Mouse (Mus musculus) kidney, postnatal 10 days (tissue): Measurements from ENCODE around the gene Mc1r.

ENCODE experiments used
- DNase-seq: peaks from one replicate; pipeline ENCODE4 v3.0.0; 2021; ENCODE audit warnings: mixed read lengths

The Mc1r gene

DNA sequence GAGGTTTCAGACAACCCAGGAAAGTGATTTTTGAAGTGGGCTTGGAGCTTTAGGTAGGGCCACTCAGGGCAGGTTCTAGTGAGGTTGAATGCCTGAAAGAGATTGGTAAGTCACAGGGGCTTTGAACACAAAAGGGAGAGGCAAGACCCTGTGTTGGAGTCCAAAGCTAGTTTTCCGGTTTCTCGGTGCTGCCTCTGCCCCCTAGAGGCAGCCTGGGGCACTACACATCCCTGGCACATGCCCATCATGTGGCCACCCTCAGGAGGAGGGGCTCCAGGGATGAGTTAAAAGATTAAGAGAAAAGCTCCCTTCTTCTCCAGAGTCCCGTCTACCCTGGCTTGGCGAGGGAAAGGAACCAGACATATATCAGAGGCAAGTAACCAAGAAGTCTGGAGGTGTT, at the start of gene Mc1r:
Gene Mc1r, plus strand, starts transcription at position 322 of the 400 bp plus-strand sequence.
- peak; percentile 66 for DNase-seq

DNA sequence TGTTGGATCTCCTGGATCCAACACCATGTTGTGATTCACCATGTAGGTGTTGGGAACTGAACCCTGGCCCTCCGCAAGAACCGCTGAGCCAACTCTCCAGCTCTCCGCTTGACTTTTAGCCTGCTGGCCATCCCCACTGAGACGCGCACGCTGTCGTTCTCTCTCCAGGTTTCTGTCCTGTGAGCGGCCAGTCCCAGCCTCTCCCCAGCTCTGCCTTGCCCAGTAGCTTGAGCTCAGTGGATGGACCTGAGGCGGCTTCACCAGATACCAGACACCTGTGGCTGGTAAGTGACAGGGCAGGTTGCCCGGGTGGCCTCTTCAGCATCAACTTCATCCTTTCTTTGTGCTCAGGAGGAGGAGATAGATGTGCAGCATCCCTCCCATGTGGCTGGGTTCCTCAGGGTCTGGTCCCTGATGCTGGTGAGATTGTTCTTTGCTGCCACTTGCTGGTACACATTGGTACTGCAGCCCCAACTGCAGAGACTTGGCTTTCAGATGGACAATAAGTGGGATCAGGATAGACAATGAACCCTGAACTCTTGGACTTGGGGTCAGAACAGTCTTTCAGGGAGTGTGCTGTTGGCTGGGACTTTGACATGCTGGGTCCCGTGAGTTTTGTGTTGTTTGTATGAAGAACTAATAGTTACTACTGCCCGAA, 45.7 kb upstream of the Mc1r start:
- peak; percentile 88 for DNase-seq

DNA sequence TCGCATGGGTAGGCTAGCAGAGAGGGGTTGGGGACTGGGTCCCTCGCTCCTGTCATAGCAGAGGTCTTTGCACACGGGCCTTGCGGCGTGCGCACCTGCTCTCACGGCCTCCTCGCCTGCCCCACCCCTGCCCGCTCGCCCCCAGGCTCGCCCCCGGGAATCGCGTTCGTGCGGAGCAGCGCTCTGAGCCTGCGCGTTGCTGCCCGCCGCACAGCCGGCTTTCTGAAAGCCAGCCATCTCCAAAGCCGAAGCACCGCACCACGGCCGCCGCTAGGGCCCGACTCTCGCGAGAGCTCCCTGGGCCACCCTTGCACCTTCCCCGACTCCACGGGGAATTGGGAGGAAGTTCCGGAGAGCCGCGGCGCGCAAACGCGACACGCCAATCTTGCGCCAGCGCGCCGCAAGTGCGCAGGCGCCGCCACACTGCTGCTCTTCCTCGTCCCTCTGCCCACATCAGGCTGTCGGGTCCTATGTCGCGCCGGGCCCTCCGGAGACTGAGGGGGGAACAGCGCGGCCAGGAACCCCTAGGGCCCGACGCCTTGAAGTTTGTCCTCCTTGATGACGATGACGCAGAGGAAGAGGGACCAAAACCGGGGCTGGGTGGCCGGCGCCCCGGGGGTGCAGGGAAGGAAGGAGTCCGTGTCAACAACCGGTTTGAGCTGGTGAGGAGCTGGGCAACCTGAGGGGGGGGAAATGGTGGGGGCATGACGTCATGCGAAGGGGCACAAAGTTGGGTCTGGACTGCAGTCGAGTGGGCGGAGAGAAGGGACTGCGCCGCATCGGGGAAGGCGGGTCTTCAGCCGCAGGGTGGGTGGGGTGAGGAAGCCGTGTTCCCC, 33.3 kb upstream of the Mc1r start, which contains the start of gene Tcf25:
Gene Tcf25, plus strand, starts transcription at position 351 of the 836 bp plus-strand sequence.
- DNase-seq, result peak; percentile 97

DNA sequence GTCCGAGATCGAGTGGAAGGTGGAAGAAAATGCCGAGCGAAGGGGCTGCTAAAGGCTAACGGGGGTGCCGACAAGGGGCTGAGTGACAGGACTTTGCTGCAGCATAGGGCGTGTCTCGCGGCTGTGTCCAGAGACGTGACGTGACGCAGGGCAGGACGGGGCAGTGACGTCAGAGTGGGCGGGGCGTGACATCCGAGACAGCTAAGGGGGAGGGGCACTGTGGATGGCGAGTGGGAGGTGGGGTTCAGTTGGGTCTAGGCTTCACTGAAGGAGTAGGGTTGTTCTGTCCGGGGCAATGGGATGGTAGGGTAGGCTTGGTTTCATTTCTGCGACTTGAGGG, 32.7 kb upstream of the Mc1r start:
- peak; percentile 99 for DNase-seq

DNA sequence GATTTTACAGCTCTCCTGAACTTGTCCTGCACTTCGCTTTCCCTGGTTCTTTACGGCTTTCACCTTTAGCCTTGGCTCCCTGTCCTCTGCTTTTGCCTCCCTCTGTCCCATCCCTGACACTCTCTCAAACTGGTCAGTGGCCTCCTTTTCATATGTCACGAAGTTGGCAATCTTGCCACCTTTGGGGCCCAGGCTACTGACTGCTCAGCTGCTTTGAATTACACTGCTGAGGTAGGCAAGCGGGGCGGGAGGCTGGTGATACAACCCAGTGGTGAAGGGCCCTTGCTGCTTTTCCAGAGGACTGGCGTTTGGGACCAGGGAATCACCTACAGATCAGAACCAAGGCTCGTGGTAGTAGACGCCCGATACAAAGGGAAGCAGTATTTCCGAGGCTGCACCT, 31.2 kb upstream of the Mc1r start:
- DNase-seq, result no peak

DNA sequence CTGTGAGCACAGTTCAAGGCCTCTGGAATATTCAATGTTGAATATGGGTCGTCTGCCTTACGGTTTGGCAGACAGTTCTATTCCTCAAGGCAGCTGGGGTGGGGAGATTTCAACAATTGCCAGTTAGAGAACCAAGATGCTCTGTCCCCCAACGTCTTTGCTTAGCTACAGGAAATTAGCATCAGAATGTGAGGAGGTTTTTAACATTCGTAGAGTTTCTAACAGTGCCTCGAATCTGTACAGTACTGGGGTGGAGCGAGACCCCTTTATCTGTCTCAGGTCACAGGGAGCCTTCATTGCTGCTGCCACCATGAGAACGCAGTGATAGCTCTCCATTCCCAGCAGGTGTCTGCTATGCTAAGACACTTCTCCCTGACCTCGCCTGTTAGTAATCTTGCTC, 30.8 kb upstream of the Mc1r start:
- no peak for DNase-seq

DNA sequence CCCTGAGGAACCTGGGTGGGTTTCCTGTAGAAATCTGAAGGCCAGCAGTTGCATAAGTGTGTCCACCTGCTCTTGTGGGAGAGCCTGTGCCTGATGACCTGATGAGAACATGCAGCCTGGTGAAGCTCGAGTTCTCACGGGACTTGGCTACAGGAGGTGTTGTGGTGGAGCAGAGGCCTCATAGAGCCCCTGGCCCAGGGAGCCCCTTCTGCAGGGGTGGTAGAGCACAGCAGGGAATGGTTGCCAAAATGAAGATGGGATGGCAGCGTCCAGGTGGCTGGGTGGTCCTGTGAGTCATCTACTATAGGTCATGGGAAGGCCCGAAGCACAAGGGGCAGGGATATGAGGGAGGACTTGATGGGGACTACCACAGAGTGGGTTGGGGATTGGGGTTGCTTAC, 25.2 kb upstream of the Mc1r start:
- no peak for DNase-seq

DNA sequence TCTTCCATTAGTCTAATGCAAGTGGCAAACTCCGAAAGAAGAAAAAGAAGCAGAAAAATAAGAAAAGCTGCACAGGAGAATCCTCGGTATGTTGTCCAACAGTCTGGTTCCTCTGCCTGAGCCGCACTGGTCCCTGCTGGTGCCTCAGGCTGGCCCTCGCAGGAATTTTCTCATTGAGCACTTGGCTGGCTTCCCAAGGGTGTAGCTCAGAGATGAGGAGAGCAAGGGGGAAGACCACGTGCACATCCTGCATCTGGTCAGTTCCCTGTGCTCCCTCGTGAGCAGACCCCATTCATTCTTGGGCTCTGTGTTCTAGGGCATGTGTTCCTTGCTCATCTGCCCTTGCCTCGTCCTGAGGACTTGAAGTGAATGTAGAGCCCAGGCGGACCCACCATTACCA, 24.4 kb upstream of the Mc1r start:
- no peak for DNase-seq

DNA sequence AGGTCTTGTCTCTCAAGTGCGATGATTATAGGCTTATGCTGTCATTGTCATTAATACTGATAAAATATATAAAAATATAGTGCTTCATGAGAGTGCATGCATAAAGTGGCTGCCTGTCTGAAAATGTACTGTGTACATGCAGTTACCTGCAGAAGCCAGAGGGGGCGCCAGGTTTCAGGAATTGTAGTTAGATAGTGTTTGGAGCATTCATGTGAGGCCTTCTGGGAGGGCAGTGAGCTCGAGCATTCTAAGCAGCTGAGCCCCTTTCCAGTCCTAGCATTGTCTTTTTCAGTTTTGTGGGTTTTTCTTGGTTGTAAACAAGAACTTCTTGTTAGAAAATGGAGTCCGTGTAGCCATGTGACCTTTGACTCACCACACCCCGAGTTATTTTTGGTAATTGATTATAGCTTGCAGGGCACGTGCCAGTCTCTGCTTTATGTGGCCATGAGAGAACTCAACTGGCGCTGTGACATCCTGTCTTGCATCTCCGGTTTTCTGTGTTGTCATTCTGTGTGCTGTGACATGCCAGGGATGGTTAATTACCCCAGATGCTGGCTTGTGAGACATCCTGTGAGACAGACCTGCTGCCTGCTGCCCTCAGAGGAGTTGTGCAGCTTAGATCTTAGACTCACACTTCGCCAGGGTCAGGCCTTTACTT, 21.9 kb upstream of the Mc1r start:
- DNase-seq, result peak; percentile 42

DNA sequence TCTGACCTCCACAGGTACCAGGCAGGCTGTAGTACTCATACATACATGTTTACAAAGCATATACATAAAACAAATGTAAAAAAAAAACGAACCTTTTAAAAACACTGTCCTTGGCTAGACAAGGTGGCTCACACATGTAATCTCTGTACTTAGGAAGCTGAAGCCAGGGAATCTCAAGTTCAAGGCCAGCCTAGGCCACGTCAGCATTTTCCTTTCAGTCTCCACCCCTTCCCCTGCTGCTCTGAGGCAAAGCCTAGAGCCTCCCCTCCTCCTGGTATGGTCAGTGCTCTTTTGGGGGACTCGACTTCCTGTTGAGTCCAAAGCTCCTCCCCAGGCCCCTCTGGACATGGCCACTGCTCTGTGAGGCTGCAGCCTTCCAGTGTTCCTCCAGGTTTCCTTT, 19.9 kb upstream of the Mc1r start:
- DNase-seq, result no peak

DNA sequence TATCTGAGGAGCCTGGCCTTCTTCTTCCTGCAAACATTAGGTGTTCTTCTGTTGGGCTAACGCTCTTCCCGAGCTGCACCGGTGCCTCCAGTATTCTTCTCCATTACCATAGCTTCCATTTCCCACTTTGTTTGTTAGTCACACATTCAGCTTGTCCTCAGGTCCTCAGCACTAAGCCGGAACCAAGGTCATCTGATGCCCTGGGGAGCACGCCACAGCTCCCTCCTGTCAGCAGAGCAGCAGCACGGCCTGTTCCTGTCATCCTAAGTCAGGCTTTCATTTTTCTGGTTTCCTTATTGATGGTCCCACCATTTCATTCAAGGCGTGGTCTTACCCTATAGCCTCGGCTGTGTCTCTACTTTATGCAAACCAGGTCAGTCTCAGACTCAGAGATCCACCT, 19.1 kb upstream of the Mc1r start:
- no peak for DNase-seq

DNA sequence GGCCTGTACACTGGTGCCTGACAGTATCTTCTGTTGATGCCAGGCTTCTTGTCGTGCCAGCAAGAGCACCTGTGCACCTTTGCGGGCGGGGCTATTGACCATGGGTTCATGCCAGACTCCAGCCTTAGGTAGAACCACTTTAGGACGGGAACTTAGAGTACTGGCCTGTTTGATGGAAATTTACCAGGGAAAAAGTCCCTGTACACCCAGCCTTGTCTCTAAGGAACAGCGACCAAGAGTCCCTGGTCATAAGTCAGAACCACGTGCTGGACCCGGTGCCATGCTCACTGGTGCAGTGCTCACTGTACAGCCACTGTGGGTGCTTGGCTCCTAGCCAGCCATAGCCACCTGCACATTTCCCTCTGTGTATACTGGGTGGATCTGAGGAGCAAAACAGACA, 17.9 kb upstream of the Mc1r start:
- DNase-seq, result peak; percentile 34

DNA sequence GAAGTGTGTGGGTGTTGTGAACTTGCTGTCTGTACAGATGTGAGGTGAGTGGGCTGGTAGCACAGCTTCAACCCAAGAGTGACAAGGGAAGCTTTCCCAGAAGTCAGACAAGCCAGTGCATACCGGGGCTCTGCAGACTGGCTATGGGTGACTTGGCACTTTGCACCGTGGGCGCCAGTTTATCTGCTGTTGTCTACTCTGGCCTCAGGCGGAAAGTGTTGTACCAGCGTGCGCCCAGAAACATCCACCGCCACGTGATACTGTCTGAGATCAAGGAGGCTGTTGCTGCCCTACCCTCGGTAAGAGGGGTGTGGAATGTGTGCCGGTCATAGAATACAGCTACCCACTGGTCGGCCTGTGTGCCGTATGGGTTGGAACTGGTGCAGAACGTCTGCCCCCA, 8.6 kb upstream of the Mc1r start:
- no peak for DNase-seq

DNA sequence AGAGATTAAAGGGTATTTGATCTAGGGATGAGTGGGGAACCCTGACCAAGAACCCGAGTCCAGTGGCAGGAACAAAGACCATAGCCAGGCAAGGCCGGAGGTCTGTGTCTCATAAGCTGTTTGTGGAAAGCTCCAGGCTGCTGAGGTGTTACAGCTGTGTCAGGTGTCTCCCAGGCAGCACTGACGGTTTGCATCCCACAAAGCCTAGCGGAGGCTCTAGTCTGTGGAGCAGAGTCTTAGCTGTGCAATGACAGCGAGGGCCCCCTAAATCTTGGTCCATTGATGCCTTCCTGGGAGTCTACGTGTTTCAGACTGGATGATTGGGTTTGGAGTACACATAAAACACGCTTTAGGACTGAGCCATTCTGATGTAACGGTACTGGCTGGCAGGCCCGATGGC, 5.0 kb upstream of the Mc1r start:
- no peak for DNase-seq

DNA sequence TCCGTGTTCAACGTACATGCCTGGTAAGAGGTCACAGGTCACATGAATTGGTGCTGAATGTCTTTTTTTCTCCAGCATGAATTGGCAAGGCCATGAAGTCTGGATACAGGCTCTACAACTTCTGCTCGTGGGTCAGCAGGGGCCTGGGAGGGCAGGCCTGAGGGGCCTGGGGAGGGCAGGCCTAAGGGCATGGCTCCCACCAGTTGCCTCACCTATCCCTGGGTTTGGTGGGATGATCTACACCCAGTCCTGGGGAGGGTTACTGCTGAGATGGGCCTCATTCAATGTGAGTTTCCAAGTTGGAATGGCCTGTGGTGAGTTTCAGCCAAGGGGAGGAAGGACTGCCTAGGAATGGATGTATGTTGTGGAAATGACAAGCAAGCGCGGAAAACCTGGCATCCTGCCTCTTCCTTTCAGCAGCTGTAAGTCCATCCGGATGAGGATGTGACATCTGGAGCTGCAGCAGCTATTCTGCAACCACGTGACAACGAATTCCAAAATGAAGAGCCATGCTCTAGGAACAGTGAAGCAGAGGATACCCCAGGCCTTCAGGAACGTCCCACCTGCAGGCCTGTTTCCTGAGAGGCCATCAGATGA, 4.1 kb upstream of the Mc1r start:
- DNase-seq, result peak; percentile 53

DNA sequence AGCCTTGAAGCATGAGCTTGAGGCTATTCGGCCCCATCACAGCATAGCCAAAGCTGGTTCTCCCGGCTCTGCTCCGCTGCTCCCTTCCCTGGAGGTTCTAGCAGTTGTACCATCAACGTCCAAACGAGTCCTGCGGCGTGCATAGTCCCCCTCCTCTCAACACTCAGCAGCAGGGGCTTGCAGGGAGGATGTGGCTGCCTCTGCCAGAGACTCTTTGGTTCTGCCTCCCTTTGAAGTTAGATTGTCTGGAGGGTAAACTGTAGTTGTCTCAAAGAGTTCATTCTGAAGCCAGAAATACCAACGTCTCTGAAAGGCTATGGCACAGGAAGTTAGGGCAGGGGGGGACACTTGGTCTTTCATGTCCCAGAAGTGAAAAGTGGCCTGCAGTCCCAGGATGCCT, 2.4 kb upstream of the Mc1r start:
- DNase-seq, result no peak

DNA sequence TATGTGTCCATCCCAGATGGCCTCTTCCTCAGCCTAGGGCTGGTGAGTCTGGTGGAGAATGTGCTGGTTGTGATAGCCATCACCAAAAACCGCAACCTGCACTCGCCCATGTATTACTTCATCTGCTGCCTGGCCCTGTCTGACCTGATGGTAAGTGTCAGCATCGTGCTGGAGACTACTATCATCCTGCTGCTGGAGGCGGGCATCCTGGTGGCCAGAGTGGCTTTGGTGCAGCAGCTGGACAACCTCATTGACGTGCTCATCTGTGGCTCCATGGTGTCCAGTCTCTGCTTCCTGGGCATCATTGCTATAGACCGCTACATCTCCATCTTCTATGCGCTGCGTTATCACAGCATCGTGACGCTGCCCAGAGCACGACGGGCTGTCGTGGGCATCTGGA, 705 bp downstream of the Mc1r start:
- no peak for DNase-seq

DNA sequence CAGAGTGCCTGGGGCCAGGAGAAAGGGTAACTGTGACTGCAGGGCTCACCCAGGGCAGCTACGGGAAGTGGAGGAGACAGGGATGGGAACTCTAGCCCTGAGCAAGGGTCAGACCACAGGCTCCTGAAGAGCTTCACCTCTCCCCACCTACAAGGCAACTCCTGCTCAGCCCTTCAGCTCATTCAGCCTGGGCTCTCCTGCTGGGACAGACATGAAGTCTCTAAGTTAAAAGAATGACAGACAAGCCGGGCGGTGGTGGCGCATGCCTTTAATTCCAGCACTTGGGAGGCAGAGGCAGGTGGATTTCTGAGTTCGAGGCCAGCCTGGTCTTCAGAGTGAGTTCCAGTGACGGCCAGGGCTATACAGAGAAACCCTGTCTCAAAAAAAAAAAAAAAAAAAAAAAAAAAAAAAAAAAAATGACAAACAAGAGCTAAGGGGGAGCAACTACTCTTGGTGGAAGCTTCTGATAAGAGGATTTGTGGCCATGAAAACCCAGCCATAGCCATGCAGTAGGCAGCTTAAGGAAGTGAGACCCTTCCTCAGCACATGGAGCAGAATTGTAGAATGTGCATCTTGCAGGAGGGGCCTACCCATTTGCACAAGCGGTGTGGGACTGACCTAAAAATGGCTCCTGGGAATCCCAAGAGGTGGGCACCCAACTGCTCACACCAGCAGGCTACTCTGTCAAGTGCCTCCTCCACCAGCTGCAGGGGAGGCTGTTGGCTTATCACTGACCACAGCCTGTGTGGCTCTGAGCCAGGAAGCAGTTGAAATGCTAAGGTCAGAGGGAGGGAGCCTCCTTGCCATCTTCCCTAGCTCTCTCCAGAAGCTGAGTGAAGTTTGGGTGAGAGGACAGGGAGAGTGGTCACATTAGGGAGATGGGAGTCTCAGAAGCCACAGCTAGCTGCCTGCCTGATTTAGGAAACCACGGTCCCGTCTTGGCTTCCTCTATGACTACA, 2.0 kb downstream of the Mc1r start:
- no peak for DNase-seq

DNA sequence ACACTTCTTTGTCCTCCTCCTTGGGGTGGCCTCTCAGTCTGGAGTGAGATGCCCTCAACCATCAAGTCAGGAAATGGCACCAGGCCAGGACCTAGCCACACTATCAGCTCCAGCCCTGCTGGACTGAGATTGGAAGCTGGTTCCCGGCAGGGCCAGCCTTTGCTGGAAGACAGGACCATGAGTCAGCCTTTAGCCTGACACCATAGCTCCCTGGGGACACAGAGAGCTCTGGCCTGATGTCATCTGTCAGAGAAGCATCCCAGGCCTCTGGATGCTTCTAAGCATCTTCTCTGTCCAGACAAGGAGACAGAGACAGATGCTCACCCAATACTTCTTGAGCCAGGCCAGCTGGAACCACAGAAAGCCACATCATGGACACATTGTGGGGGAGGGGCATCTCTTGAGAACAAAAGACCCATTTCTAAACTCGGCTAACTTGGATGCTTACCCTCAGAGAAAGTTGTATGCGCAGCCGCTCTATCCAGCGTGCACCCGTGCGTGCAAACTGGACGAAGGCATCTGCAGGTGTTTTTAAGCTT, 3.2 kb downstream of the Mc1r start:
- peak; percentile 52 for DNase-seq

DNA sequence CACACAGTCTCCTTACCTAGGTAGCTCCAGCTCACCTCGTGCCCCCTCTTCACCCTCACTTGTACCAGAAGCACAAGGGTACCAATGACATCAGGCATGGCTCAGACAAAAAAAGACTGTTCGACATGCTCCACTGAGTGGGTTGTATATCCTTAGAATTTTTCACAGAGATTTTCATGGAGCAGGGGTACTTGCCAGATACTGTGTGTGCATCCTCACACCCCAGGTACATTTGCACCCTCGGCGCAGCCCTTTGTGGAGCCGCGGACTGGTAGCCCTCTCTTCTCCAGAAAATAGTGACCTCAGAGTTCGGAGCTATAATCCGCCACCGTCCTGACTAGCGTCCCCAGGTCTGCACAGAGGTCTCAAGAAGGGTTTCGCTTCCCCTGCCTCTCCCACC, 3.9 kb downstream of the Mc1r start:
- no peak for DNase-seq

DNA sequence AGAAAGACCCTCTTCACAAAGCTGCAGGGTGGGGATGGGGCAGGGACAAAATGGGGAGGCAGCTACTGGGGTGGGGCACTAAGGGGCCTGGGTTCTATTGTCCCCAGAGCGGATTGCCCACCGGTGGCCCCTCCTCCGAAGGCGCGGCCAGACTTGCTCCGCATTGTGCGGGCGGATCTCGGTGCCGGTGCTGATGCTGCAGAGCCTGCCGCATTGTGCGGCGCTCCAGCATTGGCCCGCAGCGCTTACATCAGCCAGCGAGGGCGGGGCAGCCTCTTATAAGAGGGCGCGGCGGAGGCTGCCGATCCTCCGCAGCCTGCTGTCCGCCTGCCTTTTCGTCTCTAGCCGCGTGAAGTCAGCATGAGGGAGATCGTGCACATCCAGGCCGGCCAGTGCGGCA, 4.3 kb downstream of the Mc1r start, which contains the start of gene Tubb3:
Gene Tubb3, plus strand, starts transcription at position 179 of the 400 bp plus-strand sequence.
- peak; percentile 62 for DNase-seq

DNA sequence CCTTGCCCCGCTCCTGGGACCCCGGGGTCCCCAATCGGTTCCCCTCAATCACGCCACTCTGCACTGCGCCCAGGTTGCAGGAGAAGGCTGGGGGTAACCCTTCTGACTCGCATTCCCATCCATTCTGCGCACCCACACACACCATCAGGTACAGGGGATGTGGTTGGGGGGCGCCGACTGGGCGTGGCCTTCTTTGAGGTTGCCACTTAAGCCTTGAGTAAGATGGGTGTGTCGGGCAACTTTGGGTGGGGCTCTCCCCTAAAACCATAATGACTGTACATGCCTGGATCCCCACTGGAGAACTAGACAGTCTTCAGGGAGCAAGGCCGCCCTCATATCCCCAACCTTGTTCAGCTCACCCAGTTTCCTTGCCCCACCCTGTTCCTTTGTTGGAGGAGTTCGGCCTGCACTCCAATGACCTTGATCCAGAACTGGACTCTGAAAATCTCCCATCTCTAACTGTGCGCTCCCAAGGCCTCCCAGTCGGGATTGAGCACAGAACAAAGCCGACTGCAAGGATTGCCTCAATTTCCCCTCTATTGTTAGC, 4.9 kb downstream of the Mc1r start:
- DNase-seq, result no peak
